Mouse (Mus musculus) midbrain, embryonic 15.5 days (tissue): ENCODE results near the gene Ttll12. TPM values are rescaled to one million over a fixed set of nuclear protein-coding genes. Genes with fewer than 3 reads are reported as not detected.
A peak's percentile ranks its signal among the peaks of the same experiment; 100 is the strongest.

Experiments
- ATAC-seq: fragments of 200-750 bp; cut with Nextera tagmentation; replicated peaks from 2 replicates; pipeline ENCODE4 v1.8.0; 2017; ENCODE audit warnings: moderate TSS enrichment
- H3K27ac ChIP-seq: fragments of 300-500 bp; sonication (generic); 2 replicates; pipeline ENCODE4 v1.5.1; 2015; ENCODE audit warnings: mild to moderate bottlenecking, inconsistent platforms
- H3K27me3 ChIP-seq: fragments of 300-500 bp; sonication (generic); replicated peaks from 2 replicates; pipeline ENCODE4 v1.6.1; 2015; ENCODE audit warnings: inconsistent platforms
- H3K36me3 ChIP-seq: fragments of 300-500 bp; sonication (generic); replicated peaks from 2 replicates; pipeline ENCODE4 v1.6.1; 2015; ENCODE audit warnings: inconsistent platforms
- H3K4me1 ChIP-seq: fragments of 300-500 bp; sonication (generic); 2 replicates; pipeline ENCODE4 v1.6.1; 2015; ENCODE audit warnings: inconsistent platforms
- H3K4me2 ChIP-seq: fragments of 300-500 bp; sonication (generic); 2 replicates; pipeline ENCODE4 v1.6.1; 2015; ENCODE audit warnings: inconsistent platforms, mild to moderate bottlenecking, moderate library complexity
- H3K4me3 ChIP-seq: fragments of 300-500 bp; sonication (generic); 2 replicates; pipeline ENCODE4 v1.5.1; 2015; ENCODE audit warnings: mild to moderate bottlenecking, inconsistent platforms
- H3K9ac ChIP-seq: fragments of 300-500 bp; sonication (generic); 2 replicates; pipeline ENCODE4 v1.6.1; 2015; ENCODE audit warnings: mild to moderate bottlenecking, inconsistent platforms
- H3K9me3 ChIP-seq: fragments of 300-500 bp; sonication (generic); 2 replicates; pipeline ENCODE4 v1.6.1; 2016; ENCODE audit warnings: inconsistent platforms
- WGBS: fragments of 180-500 bp; shearing (Covaris S2); methylation state at CpG from one replicate; pipeline ENCODE4 v1.1.7; 2015; ENCODE audit warnings: mixed read lengths; 5-methylcytosine and 5-hydroxymethylcytosine counted together
- polyA plus RNA-seq: library from polyadenylated mRNA; unstranded; fragments of >200 nt; fragmentation: Nextera tagmentation; extraction: Ambion mirVana; gene quantifications from 2 replicates; pipeline ENCODE4 v1.2.1, GENCODE M21; 2015

Gene Ttll12
- polyA plus RNA-seq, 1 experiment from 2014 or later, result 47.2 TPM

DNA sequence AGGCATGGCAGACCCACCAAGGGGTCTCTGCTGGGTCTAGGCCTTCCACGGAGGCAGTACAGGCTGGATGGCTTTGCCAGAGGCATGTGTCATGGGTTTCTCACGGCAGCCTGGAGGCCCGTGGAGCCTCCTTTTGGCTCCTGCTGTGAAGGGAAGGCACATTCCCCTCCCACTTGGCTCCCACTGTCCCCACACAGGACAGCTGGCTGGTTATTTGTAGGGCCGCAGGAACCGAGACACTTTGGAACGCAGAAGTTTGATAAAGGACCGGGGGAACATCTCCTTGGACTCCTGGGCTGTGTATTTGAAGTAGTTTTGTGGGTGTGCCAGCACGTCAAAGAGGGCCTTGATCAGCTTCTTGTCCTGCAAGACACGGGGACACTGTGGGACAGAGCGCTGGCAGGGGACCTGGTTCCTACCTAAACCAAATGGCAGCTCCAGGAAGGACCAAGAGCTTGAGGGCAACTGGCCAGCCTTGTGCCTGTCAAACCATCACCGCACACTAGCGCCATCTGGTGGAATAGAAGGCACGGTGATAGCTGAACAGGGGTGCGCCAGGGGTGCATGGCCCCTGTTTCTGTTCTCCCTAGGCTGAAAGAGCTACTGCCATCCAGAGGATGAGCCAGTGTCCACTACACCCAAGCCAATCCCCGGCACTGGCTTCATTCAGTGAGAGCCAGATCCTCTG, 12.3 kb upstream of the Ttll12 start:
- no peak overlapping the region for H3K4me2 ChIP-seq
- ATAC-seq, result no peak; the same call in 1 of the 2 replicates
- H3K9ac ChIP-seq, result no peak overlapping the region
- 49% methylated on average over 15 of the region's 15 CpGs for WGBS
- H3K4me1 ChIP-seq, result no peaks in the 10 kb centered on the region
- H3K4me3 ChIP-seq, result no peak overlapping the region
- H3K36me3 ChIP-seq, result no peaks in the 10 kb centered on the region
- H3K27ac ChIP-seq, result no peak overlapping the region
- H3K9me3 ChIP-seq, result no peaks in the 10 kb centered on the region
- no peaks in the 10 kb centered on the region for H3K27me3 ChIP-seq

DNA sequence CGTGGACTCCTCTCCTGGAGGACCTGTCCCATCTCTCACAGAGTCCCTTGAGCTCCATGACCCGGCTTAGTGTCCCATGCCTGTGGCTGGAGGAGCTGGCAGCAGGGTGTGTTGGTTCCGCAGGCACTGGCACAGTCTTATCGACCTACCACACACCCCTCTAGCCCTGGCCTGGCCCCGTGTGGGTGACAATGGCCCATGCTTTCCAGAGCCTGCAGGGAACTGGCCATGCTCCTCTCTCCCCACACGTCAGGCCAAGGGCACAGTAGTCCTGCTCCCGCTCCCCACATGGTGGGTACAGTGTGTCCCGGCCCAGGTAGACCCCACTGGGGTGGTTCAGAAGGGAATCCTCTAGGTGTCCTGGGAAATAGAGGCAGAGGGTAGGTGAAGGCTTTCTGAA, 11.7 kb upstream of the Ttll12 start:
- WGBS, result 91% methylated on average over 8 of the region's 8 CpGs
- H3K4me3 ChIP-seq, result no peak overlapping the region
- ATAC-seq, result no peak
- no peak overlapping the region for H3K4me2 ChIP-seq
- H3K36me3 ChIP-seq, result no peaks in the 10 kb centered on the region
- no peaks in the 10 kb centered on the region for H3K9me3 ChIP-seq
- H3K9ac ChIP-seq, result no peak overlapping the region
- no peaks in the 10 kb centered on the region for H3K4me1 ChIP-seq
- H3K27me3 ChIP-seq, result no peaks in the 10 kb centered on the region
- no peak overlapping the region for H3K27ac ChIP-seq

DNA sequence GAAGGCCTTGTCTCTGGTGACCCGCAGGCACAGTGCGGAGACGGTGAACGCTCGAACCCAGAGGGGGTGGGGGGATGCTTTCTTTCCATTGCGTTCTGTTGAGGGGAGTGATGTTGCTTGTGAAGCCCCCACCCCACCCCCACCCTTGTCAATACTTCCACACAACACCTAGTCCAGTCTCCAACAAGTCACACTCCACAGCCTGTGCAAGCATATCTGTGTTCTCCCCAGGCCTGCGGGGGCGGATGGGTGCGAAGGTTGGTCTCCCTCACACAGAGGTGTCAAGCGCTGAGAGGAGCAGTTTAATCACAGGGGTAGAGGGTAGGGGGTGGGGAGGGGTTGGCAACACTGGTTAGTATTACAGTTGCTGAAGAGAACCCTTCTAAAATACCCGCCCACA, 11.3 kb upstream of the Ttll12 start:
- H3K27me3 ChIP-seq, result no peaks in the 10 kb centered on the region
- WGBS, result 89% methylated on average over 11 of the region's 11 CpGs
- no peak overlapping the region for H3K4me3 ChIP-seq
- no peak for ATAC-seq
- no peak overlapping the region for H3K9ac ChIP-seq
- H3K4me2 ChIP-seq, result no peak overlapping the region
- H3K36me3 ChIP-seq, result no peaks in the 10 kb centered on the region
- H3K27ac ChIP-seq, result no peak overlapping the region
- H3K4me1 ChIP-seq, result no peaks in the 10 kb centered on the region
- H3K9me3 ChIP-seq, result no peaks in the 10 kb centered on the region

DNA sequence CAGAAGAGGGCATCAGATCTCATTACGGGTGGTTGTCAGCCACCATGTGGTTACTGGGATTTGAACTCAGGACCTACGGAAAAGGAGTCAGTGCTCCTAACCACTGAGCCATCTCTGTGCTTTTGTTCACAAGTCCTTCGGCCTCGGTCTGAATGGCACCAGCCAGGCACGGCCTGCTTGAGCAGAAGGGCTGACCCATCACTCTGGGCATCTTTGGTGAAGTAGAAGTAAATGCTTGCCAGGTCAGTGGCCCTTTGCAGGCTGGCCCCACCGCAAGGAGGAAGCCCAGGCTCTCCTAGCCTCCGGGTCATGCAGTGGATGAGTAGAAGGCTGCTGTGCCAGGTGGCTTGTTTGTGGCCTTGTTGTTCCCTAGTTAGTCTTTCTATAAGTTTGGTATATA, 8.5 kb upstream of the Ttll12 start:
- Histone ChIP-seq H3K4me3 (no peak overlapping the region), H3K36me3 (no peaks in the 10 kb centered on the region), H3K27ac (no peak overlapping the region), H3K27me3 (no peaks in the 10 kb centered on the region), H3K4me1 (no peaks in the 10 kb centered on the region), H3K4me2 (no peak overlapping the region), H3K9me3 (no peaks in the 10 kb centered on the region), H3K9ac (no peak overlapping the region)
- WGBS, result 94% methylated on average over 7 of the region's 7 CpGs
- ATAC-seq, result no peak

DNA sequence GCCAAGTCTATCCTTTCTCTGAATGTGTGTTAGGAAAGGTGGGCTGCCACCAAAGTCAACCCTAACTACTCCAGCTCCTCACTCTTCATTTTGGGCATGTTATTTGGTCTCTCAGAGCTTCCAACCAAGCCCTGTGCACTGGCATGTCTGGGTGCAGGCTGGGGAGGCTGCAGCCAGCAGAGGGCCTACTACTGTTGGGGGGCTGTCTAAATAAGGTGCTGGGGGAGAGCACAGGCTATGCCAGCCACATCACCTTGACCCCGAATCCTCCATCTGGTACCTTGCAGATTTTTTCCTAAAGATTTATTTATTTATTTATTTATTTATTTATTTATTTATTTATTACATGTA, 8.1 kb upstream of the Ttll12 start:
- Histone ChIP-seq H3K9me3 (no peaks in the 10 kb centered on the region), H3K27ac (no peak overlapping the region), H3K36me3 (no peaks in the 10 kb centered on the region), H3K27me3 (no peaks in the 10 kb centered on the region), H3K4me2 (no peak overlapping the region), H3K4me3 (no peak overlapping the region), H3K4me1 (no peaks in the 10 kb centered on the region), H3K9ac (no peak overlapping the region)
- WGBS, result 90% methylated on average over 1 of the region's 1 CpGs
- ATAC-seq, result no peak

DNA sequence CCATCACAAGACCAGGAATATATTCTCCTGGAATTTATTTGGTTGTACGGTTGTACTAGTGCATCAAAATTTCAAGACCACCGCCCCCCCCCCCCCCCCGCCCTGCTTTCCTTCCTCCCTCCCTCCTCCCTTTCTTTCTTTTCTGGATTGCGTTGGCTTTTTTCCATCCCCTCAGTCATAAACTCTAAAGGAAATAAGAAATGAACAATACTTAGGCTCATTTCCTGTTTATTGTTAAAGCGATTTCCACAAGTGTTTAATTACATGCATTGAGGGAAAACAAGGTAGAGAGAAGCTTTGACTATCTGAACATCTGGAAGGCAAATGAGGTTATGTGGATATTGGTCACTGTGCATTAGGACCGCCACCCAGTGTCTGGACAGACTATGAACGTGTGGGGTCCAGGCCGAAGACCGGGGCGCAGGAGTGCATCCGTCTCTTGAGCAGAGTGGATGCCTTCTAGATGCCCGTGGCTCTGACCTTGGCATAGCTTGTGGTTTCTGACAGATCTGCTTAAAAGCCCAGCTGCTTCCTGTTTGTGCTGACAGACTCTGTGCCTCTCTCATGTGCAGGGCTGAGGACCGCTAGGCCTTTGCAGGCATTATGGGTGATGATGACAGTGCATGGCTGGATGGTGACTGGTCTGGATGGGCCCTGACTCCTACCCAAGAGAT, 7.6 kb upstream of the Ttll12 start:
- no peaks in the 10 kb centered on the region for H3K36me3 ChIP-seq
- H3K9me3 ChIP-seq, result no peaks in the 10 kb centered on the region
- no peak overlapping the region for H3K4me2 ChIP-seq
- no peak overlapping the region for H3K9ac ChIP-seq
- H3K27me3 ChIP-seq, result no peaks in the 10 kb centered on the region
- H3K4me3 ChIP-seq, result no peak overlapping the region
- WGBS, result 87% methylated on average over 13 of the region's 13 CpGs
- no peak for ATAC-seq
- H3K4me1 ChIP-seq, result no peaks in the 10 kb centered on the region
- no peak overlapping the region for H3K27ac ChIP-seq

DNA sequence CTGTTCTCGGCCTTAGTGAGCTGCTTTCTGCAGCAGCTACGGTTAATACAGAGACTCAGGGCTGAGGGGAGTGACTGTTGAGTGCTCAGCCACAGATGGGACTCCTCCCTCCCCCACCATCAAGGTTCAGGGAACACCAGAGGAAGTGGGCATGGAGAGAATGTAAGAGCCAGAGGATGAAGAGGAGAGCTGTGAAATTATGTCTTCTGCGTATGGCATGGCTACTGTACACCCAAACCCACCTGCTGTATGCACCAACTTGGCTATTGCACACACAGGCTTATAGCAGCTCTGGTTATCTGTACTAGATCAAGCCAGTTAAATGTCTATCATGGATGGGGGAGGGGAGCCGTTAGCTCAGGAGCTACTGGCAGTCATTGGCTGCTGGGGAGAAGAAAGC, 6.2 kb upstream of the Ttll12 start:
- H3K27me3 ChIP-seq, result no peaks in the 10 kb centered on the region
- H3K4me2 ChIP-seq, result no peak overlapping the region
- no peak overlapping the region for H3K27ac ChIP-seq
- ATAC-seq, result no peak
- H3K9ac ChIP-seq, result no peak overlapping the region
- H3K36me3 ChIP-seq, result no peaks in the 10 kb centered on the region
- no peaks in the 10 kb centered on the region for H3K4me1 ChIP-seq
- no peak overlapping the region for H3K4me3 ChIP-seq
- H3K9me3 ChIP-seq, result no peaks in the 10 kb centered on the region
- 78% methylated on average over 4 of the region's 4 CpGs for WGBS

DNA sequence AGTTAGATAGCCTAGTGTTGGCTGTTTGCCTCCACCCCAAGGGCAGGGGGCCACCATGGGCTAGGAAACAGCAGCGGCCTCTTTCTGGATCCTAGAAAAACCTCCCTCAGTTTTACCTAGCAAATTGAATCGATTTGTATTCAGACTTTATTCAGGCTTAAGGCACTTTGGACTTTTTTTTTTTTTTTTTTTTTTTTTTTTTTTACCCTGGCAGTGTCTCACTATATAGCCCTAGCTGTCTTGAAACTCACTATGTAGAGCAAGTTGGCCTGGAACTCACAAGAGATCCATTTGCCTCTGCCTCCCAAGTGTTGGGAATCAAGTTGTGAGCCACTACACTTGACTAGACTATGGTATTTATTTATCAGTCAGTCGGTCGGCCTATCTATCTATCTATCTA, 1.9 kb upstream of the Ttll12 start:
- Histone ChIP-seq H3K9ac (no peak overlapping the region), H3K4me2 (no peak overlapping the region), H3K4me1 (peaks cover 22% of the 10 kb centered on the region), H3K4me3 (no peak overlapping the region), H3K27me3 (no peaks in the 10 kb centered on the region), H3K27ac (no peak overlapping the region), H3K36me3 (no peaks in the 10 kb centered on the region), H3K9me3 (no peaks in the 10 kb centered on the region)
- 90% methylated on average over 4 of the region's 4 CpGs for WGBS
- ATAC-seq, result no peak

DNA sequence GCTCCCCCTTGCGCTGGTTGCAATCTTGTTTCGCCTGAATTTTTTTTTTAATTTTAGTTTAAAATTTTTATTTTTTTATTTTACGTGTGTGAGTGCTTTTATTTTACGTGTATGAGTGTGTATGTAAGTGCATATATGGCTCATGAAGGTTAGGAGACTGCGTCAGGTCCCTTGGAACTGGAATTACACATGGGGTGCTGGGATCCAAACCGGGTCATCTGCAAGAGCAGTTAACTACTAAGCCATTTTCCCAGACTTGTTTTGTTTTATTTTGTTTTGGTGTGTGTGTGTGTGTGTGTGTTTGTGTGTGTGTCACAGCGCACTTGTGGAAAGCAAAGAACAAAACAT, 381 bp upstream of the Ttll12 start:
- 0 out of 2 replicates have a peak, but pooled peaks have one; percentile 22 for ATAC-seq
- H3K27ac ChIP-seq, result peak overlapping the region; percentile 70
- peak overlapping the region; percentile 65 for H3K4me2 ChIP-seq
- peak overlapping the region; percentile 32 for H3K9ac ChIP-seq
- peak overlapping the region; percentile 76 for H3K4me3 ChIP-seq
- peaks cover 22% of the 10 kb centered on the region for H3K4me1 ChIP-seq
- no peaks in the 10 kb centered on the region for H3K27me3 ChIP-seq
- H3K36me3 ChIP-seq, result no peaks in the 10 kb centered on the region
- no peaks in the 10 kb centered on the region for H3K9me3 ChIP-seq
- 38% methylated on average over 7 of the region's 7 CpGs for whole genome bisulfite sequencing

DNA sequence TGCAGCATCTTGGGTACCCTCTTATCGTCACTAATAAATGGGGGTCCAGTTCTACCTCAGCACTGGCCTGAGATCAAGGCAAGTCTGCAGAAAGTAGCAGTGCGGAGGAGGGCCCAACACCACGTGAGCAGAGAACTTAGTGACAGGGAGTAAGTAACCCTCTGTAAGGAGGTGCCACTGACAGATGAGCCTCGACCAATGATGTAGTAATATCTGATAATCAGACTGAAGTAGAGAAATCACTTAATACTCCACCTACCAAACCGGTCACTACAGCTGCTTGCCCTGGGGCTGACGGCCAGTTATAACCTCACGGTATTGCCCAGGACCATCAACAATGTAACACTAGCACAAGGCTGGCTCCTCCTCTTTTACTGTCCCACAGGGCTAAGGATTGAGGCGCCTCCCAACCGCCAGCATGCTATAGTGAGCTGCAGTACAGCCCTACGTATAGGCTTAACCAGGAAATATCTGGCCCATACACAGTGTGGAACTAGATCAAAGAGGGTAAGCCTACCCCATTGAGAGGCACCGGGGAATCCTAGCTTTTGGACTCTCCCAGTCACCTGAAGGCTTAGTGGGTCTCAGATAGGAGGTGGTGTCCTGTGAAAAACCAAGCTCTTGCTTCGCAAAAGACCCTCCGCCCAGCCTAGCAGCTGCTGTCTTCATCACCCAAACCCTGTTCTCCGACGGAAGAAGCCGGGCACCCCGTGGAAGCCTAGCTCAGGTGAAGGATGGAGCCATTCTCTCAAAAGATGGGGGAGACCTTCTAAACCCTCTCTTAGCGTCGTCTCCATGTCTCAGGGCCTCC, 1.1 kb downstream of the Ttll12 start:
- ATAC-seq, result peak; percentile 56
- no peaks in the 10 kb centered on the region for H3K27me3 ChIP-seq
- H3K9ac ChIP-seq, result peak overlapping the region; percentile 74
- H3K9me3 ChIP-seq, result no peaks in the 10 kb centered on the region
- 10% methylated on average over 19 of the region's 19 CpGs for WGBS
- H3K27ac ChIP-seq, result no peak overlapping the region
- peak overlapping the region; percentile 65 for H3K4me2 ChIP-seq
- H3K4me3 ChIP-seq, result peak overlapping the region; percentile 76
- peaks cover 22% of the 10 kb centered on the region for H3K4me1 ChIP-seq
- no peaks in the 10 kb centered on the region for H3K36me3 ChIP-seq

DNA sequence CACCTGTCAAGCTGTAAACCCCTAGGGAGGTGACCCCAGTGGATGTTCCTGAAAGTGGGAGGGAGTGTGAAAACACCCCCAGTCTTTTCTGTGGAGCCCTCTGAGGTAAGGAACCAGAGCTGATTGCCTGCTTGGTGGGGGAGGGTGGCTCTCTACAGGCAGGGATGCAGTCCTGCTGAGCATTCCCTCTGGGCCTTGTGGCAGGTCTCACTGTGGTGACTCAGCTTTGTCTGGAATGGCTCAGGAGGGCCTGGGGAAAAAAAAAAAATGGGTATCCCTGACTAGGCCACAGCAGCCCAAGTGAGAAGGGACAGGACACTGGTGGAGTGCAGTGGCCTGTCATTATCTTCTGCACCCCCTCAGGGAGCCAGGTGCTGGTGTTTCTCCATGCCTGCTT, 1.8 kb downstream of the Ttll12 start:
- Histone ChIP-seq H3K36me3 (0 out of 2 replicates have a peak, but pooled peaks cover 6% of the 10 kb centered on the region), H3K27me3 (no peaks in the 10 kb centered on the region), H3K9ac (peak overlapping the region; percentile 74; the same call in 1 of the 2 replicates), H3K9me3 (no peaks in the 10 kb centered on the region), H3K4me1 (peaks cover 22% of the 10 kb centered on the region), H3K27ac (no peak overlapping the region), H3K4me2 (peak overlapping the region; percentile 65), H3K4me3 (peak overlapping the region; percentile 76; the same call in 1 of the 2 replicates)
- no peak for ATAC-seq

DNA sequence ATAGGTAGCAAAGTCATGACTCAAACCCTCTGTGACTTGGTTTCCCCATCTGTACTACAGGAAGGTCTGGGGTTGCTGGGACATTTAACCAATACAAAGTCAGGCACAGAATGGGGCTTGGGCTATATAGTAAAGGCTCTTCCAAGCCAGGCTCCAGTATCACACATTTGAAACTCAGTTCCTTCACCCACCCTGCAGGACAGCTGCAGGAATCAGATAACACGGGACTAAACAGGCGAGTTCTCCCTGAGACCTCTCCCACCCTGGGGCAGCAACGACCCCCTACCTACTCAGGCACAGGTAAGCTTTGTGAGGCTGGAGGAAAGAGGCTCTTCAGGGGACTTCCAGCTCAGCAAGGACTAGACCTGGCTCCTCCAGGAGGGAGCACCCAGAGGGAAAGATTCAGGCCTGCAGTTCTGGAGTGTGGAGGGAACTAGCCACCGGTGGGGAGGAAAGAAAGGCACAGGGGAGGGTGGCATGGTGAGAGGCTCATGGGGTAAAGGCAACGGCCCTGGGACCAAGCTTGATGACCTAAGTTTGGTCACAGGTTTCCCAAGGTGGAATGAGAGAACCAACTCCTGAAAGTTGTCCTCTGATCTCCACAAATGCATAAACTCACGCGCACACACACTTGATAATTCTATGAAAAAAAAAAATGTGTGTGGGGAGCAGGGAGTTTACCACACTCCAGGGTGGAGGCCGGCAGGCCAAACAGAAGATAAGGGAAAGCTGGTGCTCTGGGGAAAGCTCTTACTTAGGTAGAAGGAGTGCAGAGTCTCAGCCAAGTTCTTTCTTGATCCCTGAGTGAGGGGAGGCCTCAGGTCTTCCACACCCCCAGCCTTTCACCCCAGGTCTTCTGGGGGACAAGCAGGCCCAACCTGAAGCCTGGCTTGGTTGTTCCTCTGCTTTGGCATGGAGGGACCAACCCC, 2.4 kb downstream of the Ttll12 start:
- H3K27ac ChIP-seq, result no peak overlapping the region
- H3K9ac ChIP-seq, result no peak overlapping the region
- 0 out of 2 replicates have a peak, but pooled peaks cover 7% of the 10 kb centered on the region for H3K36me3 ChIP-seq
- ATAC-seq, result no peak
- H3K27me3 ChIP-seq, result no peaks in the 10 kb centered on the region
- no peaks in the 10 kb centered on the region for H3K9me3 ChIP-seq
- H3K4me1 ChIP-seq, result peaks cover 22% of the 10 kb centered on the region
- peak overlapping the region; percentile 65; the same call in 1 of the 2 replicates for H3K4me2 ChIP-seq
- H3K4me3 ChIP-seq, result no peak overlapping the region
- WGBS, result 86% methylated on average over 8 of the region's 8 CpGs
